In genomic region chr1:64088604-64089320, GRCm38 (mm10) we compare ENCODE assay signal across 9 mouse cellular contexts. TPM values are rescaled to one million over a fixed set of nuclear protein-coding genes. Genes with fewer than 3 reads are reported as not detected.
DNase-seq lines count a peak whose midpoint lies in the region; ATAC-seq and TF ChIP-seq lines count a peak whose summit lies in the region.
"Had no signal": no experiment of that assay in that cellular context is flagged by ENCODE, and none has a peak within 500 bp of the region (broad histone marks: within the 10 kb centered on the region; RNA-seq: fewer than 3 reads in every experiment).

No protein-coding gene starts in this region.

- 60% methylated on average over 12 of the region's 12 CpGs for WGBS in heart, embryonic 12.5 days
- 54% methylated on average over 12 of the region's 12 CpGs for WGBS in liver, embryonic 13.5 days (ENCODE audit: insufficient replicate concordance)

- H3K4me3 ChIP-seq in left cerebral cortex, adult 2 months = no peak overlapping the region
- 0 out of 2 replicates have a peak overlapping the region, but pooled peaks have one; percentile 8 for H3K4me3 ChIP-seq in heart, embryonic 12.5 days
- H3K4me3 ChIP-seq in liver, embryonic 13.5 days (replicated peaks) = no peak overlapping the region

- 0 out of 2 replicates have a peak overlapping the region, but pooled peaks have one; percentile 0 for H3K9ac ChIP-seq in heart, embryonic 12.5 days
- H3K9ac ChIP-seq in liver, embryonic 13.5 days = no peak overlapping the region

- intact Hi-C loops in left cerebral cortex, adult 2 months (cut with DNase I) = loop anchor here (2.0 kb wide), 1 partner anchor 30 kb away; no protein-coding TSS in a partner anchor

- DNase-seq in left cerebral cortex, adult 2 months (ENCODE audit: extremely low spot score in 1 of 2, low spot score in 2 of 2) = no peak
- no peak for DNase-seq in left cerebral cortex, adult 11 months (ENCODE audit: low spot score)
- DNase-seq in liver, embryonic 13.5 days = no peak
- DNase-seq in neural tube, embryonic 10.5 days (ENCODE audit: extremely low spot score, low spot score) = peak; percentile 25
- DNase-seq in right cerebral cortex, postnatal 14 days = no peak
- DNase-seq in ovary, postnatal 14 days (ENCODE audit: low spot score) = no peak
- DNase-seq in layer of hippocampus, postnatal 36 days = no peak

- no peaks in the 10 kb centered on the region for H3K9me3 ChIP-seq in heart, embryonic 12.5 days (replicated peaks)
- H3K9me3 ChIP-seq in liver, embryonic 13.5 days (replicated peaks) = no peaks in the 10 kb centered on the region

- H3K27ac ChIP-seq in left cerebral cortex, adult 2 months = peak overlapping the region; percentile 69
- H3K27ac ChIP-seq in heart, embryonic 12.5 days (ENCODE audit: poor library complexity, severe bottlenecking) = peak overlapping the region; percentile 49
- H3K27ac ChIP-seq in liver, embryonic 13.5 days = peak overlapping the region; percentile 8; the same call in 1 of the 2 replicates

- H3K36me3 ChIP-seq in heart, embryonic 12.5 days = peaks cover 3% of the 10 kb centered on the region; the same call in 1 of the 2 replicates
- no peaks in the 10 kb centered on the region for H3K36me3 ChIP-seq in liver, embryonic 13.5 days

- peak; percentile 18; the same call in 1 of the 2 replicates for ATAC-seq in heart, embryonic 12.5 days (ENCODE audit: insufficient number of reproducible peaks, low FRiP score)
- peak; percentile 62 for ATAC-seq in liver, embryonic 13.5 days (ENCODE audit: low read depth)

- H3K4me2 ChIP-seq in heart, embryonic 12.5 days = peak overlapping the region; percentile 19
- no peak overlapping the region for H3K4me2 ChIP-seq in liver, embryonic 13.5 days

- no peak for TF ChIP-seq CTCF in left cerebral cortex, adult 2 months (IDR thresholded peaks at IDR 0.05)

- peaks cover 31% of the 10 kb centered on the region for H3K4me1 ChIP-seq in heart, embryonic 12.5 days (replicated peaks)
- H3K4me1 ChIP-seq in liver, embryonic 13.5 days (replicated peaks) = peaks cover 51% of the 10 kb centered on the region

- no peaks in the 10 kb centered on the region for H3K27me3 ChIP-seq in heart, embryonic 12.5 days (replicated peaks)
- no peaks in the 10 kb centered on the region for H3K27me3 ChIP-seq in liver, embryonic 13.5 days
- H3K27me3 ChIP-seq: Patski had no signal

RNA-seq across cellular contexts. Expression of gene Klf7, which starts 33.3 kb away (rescaled TPM):
- total RNA-seq in left cerebral cortex, adult 2 months (2021) = 10 to 100 TPM; 41.1 to 46.5 TPM
- 13.5 and 15.0 TPM in 2 replicates for polyA plus RNA-seq in heart, embryonic 12.5 days (2016; fragmentation: Nextera tagmentation; extraction: Ambion mirVana)
- 5.6 and 7.3 TPM in 2 replicates for polyA plus RNA-seq in liver, embryonic 13.5 days (2015; fragmentation: Nextera tagmentation; extraction: Ambion mirVana)
- total RNA-seq in layer of hippocampus, postnatal 36 days (2021) = 10 to 100 TPM; 31.7 to 31.8 TPM

Comparison
In these comparisons a context has a peak if more than half of its experiments do, and no peak if none do; other contexts are left out.
1. H3K27ac ChIP-seq: peak in every context shown above with its lines; median percentile 69 in left cerebral cortex, adult 2 months; 49 in heart, embryonic 12.5 days; 8 in liver, embryonic 13.5 days.